Mouse (Mus musculus) testis, postnatal 14 days (tissue): ENCODE measurements around the gene Arhgef5.

ENCODE experiments used
- DNase-seq: peaks from one replicate; pipeline ENCODE4 v3.0.0; 2021; ENCODE audit warnings: low spot score

Arhgef5 gene

DNA sequence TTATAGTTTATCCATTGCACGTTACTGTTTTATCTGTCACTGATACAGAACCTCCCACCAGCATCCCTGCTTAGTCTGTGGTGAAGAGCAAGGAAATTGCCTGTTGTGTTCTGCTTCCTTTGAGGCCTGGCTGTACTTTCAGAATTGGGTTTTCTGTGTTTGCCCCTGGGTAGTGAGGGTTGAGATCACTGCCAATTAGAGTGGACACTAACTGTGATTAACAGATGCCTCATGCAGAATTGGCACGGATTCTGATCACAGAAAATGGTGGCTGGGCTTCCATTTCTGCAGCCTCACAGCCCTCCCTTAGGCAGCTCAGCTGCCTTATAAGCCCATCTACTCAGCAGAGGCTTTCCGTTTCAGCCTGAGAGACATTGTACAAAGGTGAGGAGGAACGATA lies 68.1 kb downstream of the Arhgef5 start:
- DNase-seq: no peak

GRCm38 (mm10) chr6:43335619-43336234 lies 70.3 kb downstream of the Arhgef5 start:
- DNase-seq: no peak

DNA sequence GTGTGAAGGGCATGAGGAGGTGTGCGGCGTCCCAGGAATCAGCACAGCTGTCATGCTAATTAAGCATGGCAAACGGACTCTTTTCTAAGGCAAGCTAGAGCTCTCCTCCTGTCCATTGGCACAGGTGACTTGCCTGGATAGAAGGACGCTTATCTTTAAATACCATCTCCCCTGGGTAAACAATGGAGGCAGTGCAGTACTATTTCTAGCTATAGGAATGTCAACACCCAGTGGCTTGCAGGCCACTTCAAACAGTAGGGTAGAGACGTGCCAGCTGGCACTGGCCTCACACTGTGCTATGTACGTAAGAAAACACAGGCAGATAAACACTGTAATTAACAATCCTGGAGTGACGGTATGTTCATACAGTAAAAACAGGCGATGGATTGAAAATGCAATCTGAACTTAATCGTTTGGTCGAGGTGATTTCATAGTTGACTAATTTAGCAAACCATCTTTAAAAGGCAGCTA lies 72.1 kb downstream of the Arhgef5 start:
- no peak for DNase-seq

DNA sequence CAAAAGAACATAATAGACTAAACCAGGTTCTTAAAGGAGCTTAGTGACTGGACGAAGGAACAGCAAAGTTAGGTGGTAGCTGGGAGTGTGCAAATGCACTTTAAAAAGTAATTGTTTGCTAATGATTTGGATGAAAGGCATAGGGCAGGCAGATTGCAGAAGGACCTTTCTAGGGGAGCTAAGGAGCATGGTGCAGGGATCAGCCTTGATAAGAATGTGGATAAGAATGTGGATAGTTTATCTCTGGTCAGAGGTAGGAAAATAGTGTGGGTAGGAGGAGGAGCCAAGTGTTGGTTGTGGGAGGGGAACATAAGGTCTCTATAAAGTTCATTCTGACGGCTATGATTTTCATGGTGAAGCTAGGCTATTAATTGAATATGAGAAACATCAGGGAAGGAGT lies 73.4 kb downstream of the Arhgef5 start:
- no peak for DNase-seq
